Mouse (Mus musculus) CH12.LX (cell line): Measurements from ENCODE around the gene Trpm5. TPM values are rescaled to one million over a fixed set of nuclear protein-coding genes. Genes with fewer than 3 reads are reported as not detected.

Experiments
- DNase-seq: peaks from one replicate; pipeline ENCODE4 v3.0.0-alpha.2; 2013; ENCODE audit errors: extremely low read depth
- H3K27ac ChIP-seq: 2 replicates; pipeline ENCODE4 v1.5.1; 2012; ENCODE audit warnings: low read depth, mild to moderate bottlenecking, control low read depth, moderate library complexity; ENCODE audit not compliant: insufficient read depth
- H3K27me3 ChIP-seq: replicated peaks from 2 replicates; pipeline ENCODE3; 2012; ENCODE audit warnings: inconsistent platforms
- H3K36me3 ChIP-seq, 2 experiments: replicated peaks in 1 of 2; 2 replicates each; pipeline versions ENCODE3 to v1.6.1; 2012; ENCODE audit warnings: inconsistent platforms in 1 of 2, low read length in 1 of 2, mild to moderate bottlenecking in 1 of 2, mixed read lengths in 1 of 2, moderate library complexity in 1 of 2; ENCODE audit not compliant: control insufficient read depth in 1 of 2, insufficient read depth in 1 of 2
- H3K4me1 ChIP-seq, 2 experiments: 2 replicates each; pipeline ENCODE4 v1.6.1; 2012; ENCODE audit warnings: inconsistent platforms in 1 of 2, moderate library complexity in 1 of 2; ENCODE audit not compliant: insufficient read depth in 2 of 2, control insufficient read depth in 1 of 2
- H3K4me2 ChIP-seq: 2 replicates; pipeline ENCODE4 v1.6.1; 2012; ENCODE audit warnings: low read depth, mild to moderate bottlenecking, control low read depth; ENCODE audit not compliant: poor library complexity, insufficient read depth, severe bottlenecking
- H3K4me3 ChIP-seq, 3 experiments: fragments of 150-350 bp in 1 of 3; sonication (generic) in 1 of 3; replicated peaks in 1 of 3; 2 replicates each; pipeline versions ENCODE3 to v1.5.1; 2011 to 2012; ENCODE audit warnings: low read depth in 2 of 3, low read length in 2 of 3, mild to moderate bottlenecking in 2 of 3, moderate library complexity in 2 of 3, control low read depth in 1 of 3, improper control_type of control experiment in 1 of 3, inconsistent platforms in 1 of 3, mixed read lengths in 1 of 3; ENCODE audit not compliant: poor library complexity in 1 of 3
- H3K79me2 ChIP-seq: replicated peaks from 2 replicates; pipeline ENCODE4 v1.6.1; 2012; ENCODE audit warnings: mild to moderate bottlenecking, moderate library complexity; ENCODE audit not compliant: control insufficient read depth, poor library complexity, insufficient read depth, severe bottlenecking; ENCODE audit errors: extremely low read depth
- H3K9ac ChIP-seq: 2 replicates; pipeline ENCODE4 v1.6.1; 2012; ENCODE audit warnings: low read depth, mild to moderate bottlenecking, control low read depth, moderate library complexity; ENCODE audit not compliant: insufficient read depth
- H3K9me3 ChIP-seq: replicated peaks from 2 replicates; pipeline ENCODE3; 2012; ENCODE audit warnings: low read length, inconsistent platforms, mixed read lengths
- CTCF ChIP-seq, 2 experiments: IDR thresholded peaks in 1 of 2; conservative IDR thresholded peaks in 1 of 2; 2 replicates each; pipeline ENCODE4 v1.5.1; 2011 to 2012; ENCODE audit warnings: low read depth in 2 of 2, low read length in 2 of 2, improper control_type of control experiment in 1 of 2, inconsistent platforms in 1 of 2, mild to moderate bottlenecking in 1 of 2, moderate library complexity in 1 of 2
- E2F4 ChIP-seq: IDR thresholded peaks from 2 replicates; pipeline ENCODE4 v1.6.1; 2011; ENCODE audit warnings: low read depth, low read length, improper control_type of control experiment; ENCODE audit not compliant: insufficient replicate concordance
- GABPA ChIP-seq: IDR thresholded peaks from 2 replicates; pipeline ENCODE4 v1.6.1; 2012; ENCODE audit warnings: low read depth, low read length, improper control_type of control experiment, inconsistent platforms; ENCODE audit not compliant: insufficient replicate concordance
- IRF4 ChIP-seq: IDR thresholded peaks from 2 replicates; pipeline ENCODE4 v1.6.1; 2014; ENCODE audit warnings: low read depth, mild to moderate bottlenecking, inconsistent platforms, low read length, improper control_type of control experiment
- JUND ChIP-seq: conservative IDR thresholded peaks from 2 replicates; pipeline ENCODE4 v1.6.1; 2011; ENCODE audit warnings: low read depth, low read length, improper control_type of control experiment
- KAT2A ChIP-seq: IDR thresholded peaks from 2 replicates; pipeline ENCODE4 v1.6.1; 2012; ENCODE audit warnings: low read length, improper control_type of control experiment, inconsistent platforms; ENCODE audit not compliant: insufficient replicate concordance
- MAFK ChIP-seq: IDR thresholded peaks from 2 replicates; pipeline ENCODE4 v1.6.1; 2011; ENCODE audit warnings: low read length, improper control_type of control experiment; ENCODE audit not compliant: insufficient replicate concordance
- MYC ChIP-seq: IDR thresholded peaks from 2 replicates; pipeline ENCODE4 v1.6.1; 2011; ENCODE audit warnings: low read depth, mild to moderate bottlenecking, improper control_type of control experiment, low read length
- NELFE ChIP-seq: IDR thresholded peaks from 2 replicates; pipeline ENCODE4 v1.6.1; 2011; ENCODE audit warnings: low read depth, low read length, improper control_type of control experiment
- POLR2A ChIP-seq: IDR thresholded peaks from 2 replicates; pipeline ENCODE4 v1.6.1; 2011; ENCODE audit warnings: low read depth, mild to moderate bottlenecking, improper control_type of control experiment, low read length
- SMC3 ChIP-seq: IDR thresholded peaks from 2 replicates; pipeline ENCODE4 v1.6.1; 2011; ENCODE audit warnings: low read depth, low read length, improper control_type of control experiment
- TBP ChIP-seq: conservative IDR thresholded peaks from 2 replicates; pipeline ENCODE4 v1.6.1; 2011; ENCODE audit warnings: low read depth, low read length, improper control_type of control experiment
- USF2 ChIP-seq: conservative IDR thresholded peaks from 2 replicates; pipeline ENCODE4 v1.6.1; 2011; ENCODE audit warnings: low read depth, low read length, improper control_type of control experiment
- ZC3H11A ChIP-seq: IDR thresholded peaks from 2 replicates; pipeline ENCODE4 v1.6.1; 2012; ENCODE audit warnings: low read depth, mild to moderate bottlenecking, inconsistent platforms, low read length, improper control_type of control experiment
- ZMIZ1 ChIP-seq: IDR thresholded peaks from 2 replicates; pipeline ENCODE4 v1.6.1; 2012; ENCODE audit warnings: low read depth, mild to moderate bottlenecking, inconsistent platforms, low read length, improper control_type of control experiment
- dilution Hi-C: fragments of 300-500 bp; cut with MboI; formaldehyde crosslinking; loops from 2 replicates; pipeline ENCODE4 v1.14.3; 2020; ENCODE audit warnings: low sequenced_read_pairs; ENCODE audit not compliant: extremely low pct_unique_long_range_greater_than_20kb, extremely low pct_ligation_motif_present
- in situ Hi-C: fragments of 300-500 bp; cut with MboI; formaldehyde crosslinking; loops from 3 replicates; pipeline ENCODE4 v1.14.3; 2019; ENCODE audit warnings: low sequenced_read_pairs, low pct_ligation_motif_present, low pct_unique_long_range_greater_than_20kb, mixed read lengths
- polyA plus RNA-seq: library from polyadenylated mRNA; unstranded; fragments of >175 nt; gene quantifications from 2 replicates; pipeline ENCODE4 v1.2.1, GENCODE M21; 2012; ENCODE audit warnings: low read depth; ENCODE audit not compliant: insufficient read length
- total RNA-seq, 2 experiments: library from RNA; depleted of rRNA; stranded (reverse); fragments of 300-350 nt in 1 of 2; fragments of >200 nt in 1 of 2; gene quantifications; 2 replicates each; pipeline ENCODE4 v1.2.3; 2012 to 2014

The Trpm5 gene
- total and polyA plus RNA-seq, 3 experiments, result 1.1 to 3.0 (median 1.5) TPM

- Histone ChIP-seq H3K27me3 (no peaks in the 10 kb centered on the region), H3K4me3 (no peak overlapping the region), H3K27ac (no peak overlapping the region), H3K9me3 (no peaks in the 10 kb centered on the region), H3K4me2 (0 out of 2 replicates have a peak overlapping the region, but pooled peaks have one; percentile 2), H3K4me1 (peaks cover 38 to 72% of the 10 kb centered on the region in 2 experiments), H3K36me3 (peaks cover 38 to 81% of the 10 kb centered on the region in 2 experiments), H3K9ac (no peak overlapping the region), H3K79me2 (peaks cover 91% of the 10 kb centered on the region)
- no peak for DNase-seq
- dilution Hi-C loops (no loop called here), in situ Hi-C loops (no loop called here)
- TF ChIP-seq ZMIZ1 (no peak), SMC3 (no peak), KAT2A (no peak), MAFK (no peak), MYC (no peak), NELFE (no peak), CTCF (conservative IDR thresholded peaks at IDR 0.05 in 1 of 2, IDR thresholded peaks at IDR 0.05 in 1 of 2; ENCODE audit: low read depth in 2 of 2, low read length in 2 of 2) (no peak), IRF4 (no peak), JUND (no peak), TBP (no peak), ZC3H11A (no peak), E2F4 (no peak), USF2 (no peak)
Observed at GRCm38 (mm10) chr7:143057023-143057422, 37.4 kb downstream of the Trpm5 start.

- no peak for DNase-seq
- H3K9ac ChIP-seq, result peak overlapping the region; percentile 77
- H3K36me3 ChIP-seq, result peaks cover 28 to 67% of the 10 kb centered on the region in 2 experiments
- TF ChIP-seq GABPA, result no peak
- TF ChIP-seq POLR2A, result no peak
- no peak for TF ChIP-seq TBP
- dilution Hi-C loops, result no loop called here
- H3K4me2 ChIP-seq, result peak overlapping the region; percentile 78
- no peaks in the 10 kb centered on the region for H3K27me3 ChIP-seq
- H3K4me1 ChIP-seq, result peaks cover 39 to 74% of the 10 kb centered on the region in 2 experiments
- in situ Hi-C loops, result no loop called here
- no peak overlapping the region for H3K27ac ChIP-seq
- peaks cover 79% of the 10 kb centered on the region for H3K79me2 ChIP-seq
- H3K4me3 ChIP-seq, result peak overlapping the region in 1 of 3 experiments; percentile 90
- H3K9me3 ChIP-seq, result no peaks in the 10 kb centered on the region
Observed at GRCm38 (mm10) chr7:143055499-143056186, 38.8 kb downstream of the Trpm5 start.
